16 mouse cellular contexts compared by ENCODE assay signal in genomic region chr4:148920610-148921009, GRCm38 (mm10).
DNase-seq lines count a peak whose midpoint lies in the region; ATAC-seq lines count a peak whose summit lies in the region.
"Had no signal": no experiment of that assay in that cellular context is flagged by ENCODE, and none has a peak within 500 bp of the region (broad histone marks: within the 10 kb centered on the region; RNA-seq: fewer than 3 reads in every experiment).

No protein-coding gene starts in this region.

- H3K36me3 ChIP-seq in hindbrain, embryonic 11.5 days (ENCODE audit: control insufficient read depth, insufficient read depth, low read length), result no peaks in the 10 kb centered on the region
- H3K36me3 ChIP-seq in hindbrain, embryonic 16.5 days (ENCODE audit: control insufficient read depth, insufficient read depth, low read length), result no peaks in the 10 kb centered on the region
- H3K36me3 ChIP-seq in hindbrain, embryonic 14.5 days (replicated peaks; ENCODE audit: control insufficient read depth, insufficient read depth), result no peaks in the 10 kb centered on the region
- no peaks in the 10 kb centered on the region for H3K36me3 ChIP-seq in kidney, embryonic 15.5 days
- H3K36me3 ChIP-seq in intestine, embryonic 15.5 days, result no peaks in the 10 kb centered on the region
- H3K36me3 ChIP-seq: embryonic facial prominence, embryonic 15.5 days; forebrain, embryonic 15.5 days; midbrain, embryonic 12.5 days had no signal

- no peaks in the 10 kb centered on the region for H3K9me3 ChIP-seq in hindbrain, embryonic 11.5 days (ENCODE audit: control insufficient read depth, low read length)
- H3K9me3 ChIP-seq in hindbrain, embryonic 16.5 days (ENCODE audit: control insufficient read depth, low read length), result no peaks in the 10 kb centered on the region
- H3K9me3 ChIP-seq in hindbrain, embryonic 14.5 days (ENCODE audit: control insufficient read depth, low read length), result no peaks in the 10 kb centered on the region
- H3K9me3 ChIP-seq in kidney, embryonic 15.5 days (replicated peaks), result no peaks in the 10 kb centered on the region
- no peaks in the 10 kb centered on the region for H3K9me3 ChIP-seq in intestine, embryonic 15.5 days
- H3K9me3 ChIP-seq: embryonic facial prominence, embryonic 15.5 days; forebrain, embryonic 15.5 days; midbrain, embryonic 12.5 days had no signal

- no peak overlapping the region for H3K4me2 ChIP-seq in hindbrain, embryonic 11.5 days (replicated peaks; ENCODE audit: low read depth, low read length)
- H3K4me2 ChIP-seq in hindbrain, embryonic 16.5 days (ENCODE audit: low read length), result no peak overlapping the region
- no peak overlapping the region for H3K4me2 ChIP-seq in hindbrain, embryonic 14.5 days (replicated peaks)
- H3K4me2 ChIP-seq in kidney, embryonic 15.5 days, result peak overlapping the region; percentile 23; the same call in 1 of the 2 replicates
- H3K4me2 ChIP-seq in intestine, embryonic 15.5 days (replicated peaks), result no peak overlapping the region
- H3K4me2 ChIP-seq: embryonic facial prominence, embryonic 15.5 days; forebrain, embryonic 15.5 days had no signal

- H3K27me3 ChIP-seq in hindbrain, embryonic 11.5 days (ENCODE audit: control insufficient read depth, insufficient read depth, low read length), result peaks cover 29% of the 10 kb centered on the region
- H3K27me3 ChIP-seq in hindbrain, embryonic 16.5 days (replicated peaks; ENCODE audit: control insufficient read depth, insufficient read depth, low read length), result peaks cover 2% of the 10 kb centered on the region; the same call in 1 of the 2 replicates
- peaks cover 36% of the 10 kb centered on the region for H3K27me3 ChIP-seq in hindbrain, embryonic 14.5 days (ENCODE audit: control insufficient read depth, insufficient read depth, low read length)
- peaks cover 52% of the 10 kb centered on the region for H3K27me3 ChIP-seq in kidney, embryonic 15.5 days
- H3K27me3 ChIP-seq in intestine, embryonic 15.5 days (replicated peaks), result peaks cover 5% of the 10 kb centered on the region; the same call in 1 of the 2 replicates
- H3K27me3 ChIP-seq: Patski had no signal

- peak overlapping the region; percentile 65; the same call in 1 of the 2 replicates for H3K27ac ChIP-seq in hindbrain, embryonic 11.5 days (ENCODE audit: low read depth, low read length)
- H3K27ac ChIP-seq in hindbrain, embryonic 16.5 days (ENCODE audit: low read depth, low read length), result no peak overlapping the region
- peak overlapping the region; percentile 64 for H3K27ac ChIP-seq in hindbrain, embryonic 14.5 days
- peak overlapping the region; percentile 87 for H3K27ac ChIP-seq in kidney, embryonic 15.5 days
- H3K27ac ChIP-seq in intestine, embryonic 15.5 days, result no peak overlapping the region
- H3K27ac ChIP-seq: embryonic facial prominence, embryonic 15.5 days; forebrain, embryonic 15.5 days had no signal

- no peak overlapping the region for H3K9ac ChIP-seq in hindbrain, embryonic 11.5 days (ENCODE audit: low read depth, low read length)
- H3K9ac ChIP-seq in hindbrain, embryonic 16.5 days (ENCODE audit: low read depth, low read length), result no peak overlapping the region
- no peak overlapping the region for H3K9ac ChIP-seq in hindbrain, embryonic 14.5 days
- no peak overlapping the region for H3K9ac ChIP-seq in kidney, embryonic 15.5 days
- H3K9ac ChIP-seq in intestine, embryonic 15.5 days, result no peak overlapping the region
- H3K9ac ChIP-seq: embryonic facial prominence, embryonic 15.5 days; forebrain, embryonic 15.5 days; midbrain, embryonic 12.5 days had no signal

- WGBS in hindbrain, embryonic 11.5 days, result 52% methylated on average over 11 of the region's 11 CpGs
- 52% methylated on average over 9 of the region's 11 CpGs for WGBS in hindbrain, embryonic 16.5 days
- 43% methylated on average over 11 of the region's 11 CpGs for WGBS in hindbrain, embryonic 14.5 days
- WGBS in kidney, embryonic 15.5 days, result 18% methylated on average over 11 of the region's 11 CpGs
- WGBS in intestine, embryonic 15.5 days, result 60% methylated on average over 11 of the region's 11 CpGs

- ATAC-seq in hindbrain, embryonic 11.5 days (ENCODE audit: low FRiP score), result no peak
- no peak for ATAC-seq in hindbrain, embryonic 16.5 days
- ATAC-seq in hindbrain, embryonic 14.5 days (ENCODE audit: low FRiP score), result no peak
- no peak for ATAC-seq in kidney, embryonic 15.5 days (replicated peaks; ENCODE audit: low FRiP score)
- peak; percentile 40; the same call in 1 of the 2 replicates for ATAC-seq in megakaryocyte progenitor cell, adult 5-6 weeks (replicated peaks; ENCODE audit: poor library complexity)
- no peak for ATAC-seq in CD4-positive, CD25-positive, alpha-beta regulatory T cell, adult 4 months
- no peak for ATAC-seq in intestine, embryonic 15.5 days
- ATAC-seq: forebrain, embryonic 15.5 days; lung, postnatal 0 days; Patski had no signal

- DNase-seq in hindbrain, embryonic 11.5 days (ENCODE audit: low spot score), result no peak
- no peak for DNase-seq in hindbrain, embryonic 14.5 days (ENCODE audit: low spot score)
- DNase-seq in cerebellum, postnatal 25 days, result no peak
- DNase-seq: cerebellum, postnatal 10 days; gastrocnemius, postnatal 14 days; thymus, adult 18-20 months had no signal

- H3K4me3 ChIP-seq in hindbrain, embryonic 11.5 days (ENCODE audit: low read depth, low read length), result no peak overlapping the region
- no peak overlapping the region for H3K4me3 ChIP-seq in hindbrain, embryonic 16.5 days (ENCODE audit: low read length)
- H3K4me3 ChIP-seq in hindbrain, embryonic 14.5 days (replicated peaks; ENCODE audit: low read length), result no peak overlapping the region
- H3K4me3 ChIP-seq in kidney, embryonic 15.5 days (replicated peaks), result no peak overlapping the region
- no peak overlapping the region for H3K4me3 ChIP-seq in intestine, embryonic 15.5 days (replicated peaks)
- H3K4me3 ChIP-seq: embryonic facial prominence, embryonic 15.5 days; forebrain, embryonic 15.5 days; midbrain, embryonic 12.5 days had no signal

- H3K4me1 ChIP-seq in hindbrain, embryonic 11.5 days (replicated peaks; ENCODE audit: control insufficient read depth, insufficient read depth, low read length), result peaks cover 20% of the 10 kb centered on the region
- peaks cover 27% of the 10 kb centered on the region for H3K4me1 ChIP-seq in hindbrain, embryonic 16.5 days (ENCODE audit: control insufficient read depth, insufficient read depth, low read depth, low read length)
- peaks cover 54% of the 10 kb centered on the region for H3K4me1 ChIP-seq in hindbrain, embryonic 14.5 days (replicated peaks; ENCODE audit: control insufficient read depth, insufficient read depth, low read length)
- H3K4me1 ChIP-seq in kidney, embryonic 15.5 days, result peaks cover 96% of the 10 kb centered on the region
- H3K4me1 ChIP-seq in intestine, embryonic 15.5 days (replicated peaks), result peaks cover 48% of the 10 kb centered on the region

Comparison
In these comparisons a context has a peak if more than half of its experiments do, and no peak if none do; other contexts are left out.
1. H3K27ac ChIP-seq: peak in hindbrain, embryonic 11.5 days (single experiment), hindbrain, embryonic 14.5 days (single experiment) and kidney, embryonic 15.5 days (single experiment); none in hindbrain, embryonic 16.5 days (single experiment) and intestine, embryonic 15.5 days (single experiment).